Mouse (Mus musculus) regulatory T cell (primary cell): ENCODE data around the gene Taf1c.

Source experiments
- in situ Hi-C: fragments of 300-600 bp; cut with MboI, MseI; formaldehyde crosslinking; loops from one replicate; pipeline ENCODE4 v1.15.1; 2025; ENCODE audit warnings: high pct_unique_total_duplicates

Taf1c gene

GRCm38 (mm10) chr8:119623744-119624143, 18.7 kb upstream of the Taf1c start:
- in situ Hi-C loops = no loop called here

- in situ Hi-C loops = no loop called here
Measured at GRCm38 (mm10) chr8:119623061-119623460, 18.0 kb upstream of the Taf1c start.

GRCm38 (mm10) chr8:119622555-119622954, 17.5 kb upstream of the Taf1c start:
- in situ Hi-C loops = no loop called here

- in situ Hi-C loops = no loop called here
Measured at GRCm38 (mm10) chr8:119620848-119621465, 15.9 kb upstream of the Taf1c start.

GRCm38 (mm10) chr8:119620116-119620840, 15.3 kb upstream of the Taf1c start:
- in situ Hi-C loops = no loop called here

GRCm38 (mm10) chr8:119618887-119619286, 13.9 kb upstream of the Taf1c start:
- in situ Hi-C loops = no loop called here

- in situ Hi-C loops = no loop called here
Measured at GRCm38 (mm10) chr8:119617586-119617985, 12.6 kb upstream of the Taf1c start.

- in situ Hi-C loops = no loop called here
Measured at GRCm38 (mm10) chr8:119616811-119617210, 11.8 kb upstream of the Taf1c start.

- in situ Hi-C loops = no loop called here
Measured at GRCm38 (mm10) chr8:119616358-119616757, 11.3 kb upstream of the Taf1c start.

GRCm38 (mm10) chr8:119615096-119615495, 10.1 kb upstream of the Taf1c start:
- in situ Hi-C loops = no loop called here

- in situ Hi-C loops = no loop called here
Measured at GRCm38 (mm10) chr8:119612471-119612870, 7.4 kb upstream of the Taf1c start, which contains the start of gene Adad2. TSS of gene Adad2 (plus strand) at chr8:119612747.

GRCm38 (mm10) chr8:119606224-119606623, 1.2 kb upstream of the Taf1c start:
- in situ Hi-C loops = loop anchor here (10.0 kb wide), 1 partner anchor 191 kb away; no protein-coding TSS in a partner anchor

GRCm38 (mm10) chr8:119604398-119604803, 621 bp downstream of the Taf1c start:
- in situ Hi-C loops = loop anchor here (5.0 to 10.0 kb wide), 2 partner anchors 57 to 190 kb away; no protein-coding TSS in a partner anchor

GRCm38 (mm10) chr8:119603771-119604170, 1.3 kb downstream of the Taf1c start:
- in situ Hi-C loops = loop anchor here (5.0 to 10.0 kb wide), 2 partner anchors 56 to 189 kb away; no protein-coding TSS in a partner anchor

GRCm38 (mm10) chr8:119591456-119591855, 13.6 kb downstream of the Taf1c start:
- in situ Hi-C loops = no loop called here

- in situ Hi-C loops = no loop called here
Measured at GRCm38 (mm10) chr8:119590348-119590747, 14.7 kb downstream of the Taf1c start.

- in situ Hi-C loops = no loop called here
Measured at GRCm38 (mm10) chr8:119588844-119589243, 16.2 kb downstream of the Taf1c start.

- in situ Hi-C loops = no loop called here
Measured at GRCm38 (mm10) chr8:119588321-119588720, 16.7 kb downstream of the Taf1c start.

GRCm38 (mm10) chr8:119585901-119586300, 19.1 kb downstream of the Taf1c start:
- in situ Hi-C loops = no loop called here

- in situ Hi-C loops = no loop called here
Measured at GRCm38 (mm10) chr8:119580441-119581161, 24.4 kb downstream of the Taf1c start.

GRCm38 (mm10) chr8:119579096-119579495, 25.9 kb downstream of the Taf1c start:
- in situ Hi-C loops = no loop called here

- in situ Hi-C loops = no loop called here
Measured at GRCm38 (mm10) chr8:119575366-119575726, 29.7 kb downstream of the Taf1c start.
